Mouse (Mus musculus) liver, embryonic 15.5 days (tissue): ENCODE measurements around the gene Ttc29. TPM values are rescaled to one million over a fixed set of nuclear protein-coding genes. Genes with fewer than 3 reads are reported as not detected.

Source experiments
- ATAC-seq: fragments of 200-750 bp; cut with Nextera tagmentation; 2 replicates; pipeline ENCODE4 v1.8.0; 2017; ENCODE audit warnings: moderate number of reproducible peaks, mild to moderate bottlenecking, moderate library complexity; ENCODE audit not compliant: insufficient read depth
- H3K27ac ChIP-seq: fragments of 300-500 bp; sonication (generic); replicated peaks from 2 replicates; pipeline ENCODE4 v1.5.1; 2015; ENCODE audit warnings: mild to moderate bottlenecking, inconsistent platforms
- H3K27me3 ChIP-seq: fragments of 300-500 bp; sonication (generic); 2 replicates; pipeline ENCODE4 v1.6.1; 2015; ENCODE audit warnings: mild to moderate bottlenecking, inconsistent platforms
- H3K36me3 ChIP-seq: fragments of 300-500 bp; sonication (generic); replicated peaks from 2 replicates; pipeline ENCODE4 v1.6.1; 2015; ENCODE audit warnings: moderate library complexity, mild to moderate bottlenecking, inconsistent platforms
- H3K4me1 ChIP-seq: fragments of 300-500 bp; sonication (generic); replicated peaks from 2 replicates; pipeline ENCODE4 v1.6.1; 2015; ENCODE audit warnings: inconsistent platforms
- H3K4me2 ChIP-seq: fragments of 300-500 bp; sonication (generic); 2 replicates; pipeline ENCODE4 v1.6.1; 2015; ENCODE audit warnings: moderate library complexity, mild to moderate bottlenecking, inconsistent platforms
- H3K4me3 ChIP-seq: fragments of 300-500 bp; sonication (generic); replicated peaks from 2 replicates; pipeline ENCODE4 v1.5.1; 2015; ENCODE audit warnings: mild to moderate bottlenecking, inconsistent platforms
- H3K9ac ChIP-seq: fragments of 300-500 bp; sonication (generic); 2 replicates; pipeline ENCODE4 v1.6.1; 2015; ENCODE audit warnings: moderate library complexity, mild to moderate bottlenecking, inconsistent platforms
- H3K9me3 ChIP-seq: fragments of 300-500 bp; sonication (generic); replicated peaks from 2 replicates; pipeline ENCODE4 v1.6.1; 2016; ENCODE audit warnings: inconsistent platforms
- WGBS: fragments of 180-500 bp; shearing (Covaris S2); methylation state at CpG from one replicate; pipeline ENCODE4 v1.1.7; 2015; ENCODE audit warnings: mixed read lengths; ENCODE audit not compliant: insufficient replicate concordance; 5-methylcytosine and 5-hydroxymethylcytosine counted together
- polyA plus RNA-seq: library from polyadenylated mRNA; unstranded; fragments of >200 nt; fragmentation: Nextera tagmentation; extraction: Ambion mirVana; gene quantifications from 2 replicates; pipeline ENCODE4 v1.2.1, GENCODE M21; 2015

Gene Ttc29
- not detected in 2 replicates for polyA plus RNA-seq

DNA sequence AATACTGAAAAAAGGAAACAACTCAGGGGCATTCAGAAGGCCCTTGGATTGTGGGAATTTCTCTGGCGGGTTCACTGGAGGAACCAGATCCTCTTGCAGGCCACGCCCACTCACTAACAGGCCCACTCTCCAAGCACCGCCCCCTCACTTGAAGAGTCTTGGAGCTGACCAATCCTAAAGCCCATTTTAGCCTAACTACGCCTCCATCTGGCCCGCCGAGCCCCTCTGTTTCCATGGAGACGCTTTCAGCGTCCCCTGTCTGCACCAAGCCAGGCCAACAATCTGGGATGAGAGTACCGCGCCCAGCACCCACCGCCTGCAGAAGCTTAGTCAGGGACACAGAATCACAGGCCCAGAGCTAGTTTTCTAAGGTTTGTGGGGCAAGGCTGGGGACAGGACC lies at the start of gene Ttc29:
Ttc29 (plus strand) TSS at position 224 of the 400 bp plus-strand sequence.
- no peaks in the 10 kb centered on the region for H3K36me3 ChIP-seq
- H3K27me3 ChIP-seq = no peaks in the 10 kb centered on the region
- WGBS = 7% methylated on average over 11 of the region's 11 CpGs
- H3K9me3 ChIP-seq = no peaks in the 10 kb centered on the region
- H3K27ac ChIP-seq = no peak within 1 kb of the TSS
- H3K4me3 ChIP-seq = no peak within 1 kb of the TSS
- H3K9ac ChIP-seq = no peak within 1 kb of the TSS
- no peaks in the 10 kb centered on the region for H3K4me1 ChIP-seq
- ATAC-seq = no peak
- no peak within 1 kb of the TSS for H3K4me2 ChIP-seq

DNA sequence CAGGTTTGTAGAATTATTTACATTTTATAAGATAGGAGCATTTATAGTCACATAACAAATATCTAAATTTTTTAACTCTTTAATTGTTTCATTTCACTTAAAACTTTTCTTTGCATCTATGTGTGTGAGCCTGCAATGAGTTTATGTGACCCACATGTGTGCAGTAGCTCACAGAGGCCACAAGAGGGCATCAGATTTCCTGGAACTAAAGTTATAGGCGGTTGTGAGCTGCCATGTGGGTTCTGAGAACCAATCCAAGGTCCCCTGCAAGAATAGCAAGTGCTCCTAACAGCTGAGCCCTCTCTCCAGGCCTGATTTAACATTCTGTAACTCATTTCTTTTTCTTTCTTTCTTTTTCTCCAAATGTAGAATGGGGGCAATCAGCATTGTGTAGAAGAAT lies 41.7 kb upstream of the Ttc29 start:
- Histone ChIP-seq H3K9me3 (no peaks in the 10 kb centered on the region), H3K27ac (no peak overlapping the region), H3K36me3 (no peaks in the 10 kb centered on the region), H3K9ac (no peak overlapping the region), H3K4me3 (no peak overlapping the region), H3K4me1 (no peaks in the 10 kb centered on the region), H3K27me3 (no peaks in the 10 kb centered on the region), H3K4me2 (no peak overlapping the region)
- no peak for ATAC-seq
- 58% methylated on average over 1 of the region's 1 CpGs for WGBS

DNA sequence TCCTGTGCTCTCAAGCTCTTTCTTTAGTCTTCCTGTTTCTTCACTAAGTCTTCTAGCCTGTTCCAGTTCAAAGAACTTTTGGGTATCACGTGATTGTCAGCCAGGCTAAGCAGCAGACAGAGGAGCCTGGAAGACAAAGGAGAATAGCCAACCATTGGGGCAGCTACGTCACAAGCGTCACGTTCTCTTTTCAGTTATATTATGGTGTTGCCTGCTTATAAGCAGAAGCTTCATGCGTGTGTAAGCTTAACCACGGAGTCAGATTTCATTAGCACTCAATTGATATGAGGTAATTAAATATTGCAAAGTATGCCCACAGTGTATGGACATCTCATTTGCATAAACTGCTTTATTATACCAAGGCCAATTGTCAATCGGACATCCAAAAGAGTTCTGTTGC lies 30.4 kb upstream of the Ttc29 start:
- WGBS = 77% methylated on average over 7 of the region's 7 CpGs
- no peaks in the 10 kb centered on the region for H3K27me3 ChIP-seq
- ATAC-seq = no peak
- H3K36me3 ChIP-seq = no peaks in the 10 kb centered on the region
- no peak overlapping the region for H3K4me3 ChIP-seq
- no peak overlapping the region for H3K9ac ChIP-seq
- H3K27ac ChIP-seq = no peak overlapping the region
- no peaks in the 10 kb centered on the region for H3K9me3 ChIP-seq
- H3K4me1 ChIP-seq = no peaks in the 10 kb centered on the region
- no peak overlapping the region for H3K4me2 ChIP-seq

DNA sequence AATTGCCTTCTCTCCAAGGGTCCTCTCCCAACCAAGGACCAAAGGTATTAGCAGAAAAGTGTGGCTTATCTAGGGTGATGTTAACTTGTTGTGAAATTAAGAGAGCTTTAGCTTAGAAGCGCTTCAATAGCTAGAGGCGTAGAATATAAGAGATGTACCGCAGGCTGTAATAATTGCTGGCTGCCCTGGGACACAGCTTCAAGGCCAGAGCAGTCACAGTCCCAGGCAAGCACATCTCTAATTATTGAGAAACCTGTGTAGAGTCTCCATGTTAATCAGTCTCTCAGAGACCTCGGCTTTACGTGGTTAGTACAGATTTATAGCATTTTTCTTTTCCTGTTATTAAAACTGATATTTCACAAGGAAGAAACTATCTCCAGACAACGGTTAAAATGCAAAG lies 29.7 kb upstream of the Ttc29 start:
- no peaks in the 10 kb centered on the region for H3K27me3 ChIP-seq
- no peak overlapping the region for H3K27ac ChIP-seq
- no peaks in the 10 kb centered on the region for H3K9me3 ChIP-seq
- no peaks in the 10 kb centered on the region for H3K36me3 ChIP-seq
- no peak overlapping the region for H3K9ac ChIP-seq
- no peak overlapping the region for H3K4me3 ChIP-seq
- no peak for ATAC-seq
- H3K4me2 ChIP-seq = no peak overlapping the region
- WGBS = 70% methylated on average over 6 of the region's 6 CpGs
- no peaks in the 10 kb centered on the region for H3K4me1 ChIP-seq

DNA sequence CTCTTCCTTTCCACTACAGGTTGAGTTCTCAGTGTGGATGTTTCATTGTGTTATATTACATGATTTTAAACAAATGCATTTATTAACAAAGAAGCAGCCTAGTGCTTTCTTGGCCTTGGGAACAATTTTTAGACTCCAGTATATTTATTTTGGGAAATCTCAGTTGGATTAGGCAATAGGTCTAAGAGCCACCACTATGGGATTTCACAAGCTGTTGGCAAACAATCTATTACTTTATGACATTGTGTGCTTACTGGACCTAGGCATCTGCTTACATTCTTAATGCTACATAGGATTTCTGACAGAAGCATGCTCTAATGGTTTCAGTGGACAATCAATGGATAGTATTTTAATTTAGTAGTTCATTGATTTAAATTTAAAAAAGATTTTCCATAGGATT lies 26.0 kb upstream of the Ttc29 start:
- Histone ChIP-seq H3K4me3 (no peak overlapping the region), H3K27ac (no peak overlapping the region), H3K4me1 (no peaks in the 10 kb centered on the region), H3K9me3 (no peaks in the 10 kb centered on the region), H3K27me3 (no peaks in the 10 kb centered on the region), H3K9ac (no peak overlapping the region), H3K4me2 (no peak overlapping the region), H3K36me3 (no peaks in the 10 kb centered on the region)
- no peak for ATAC-seq

DNA sequence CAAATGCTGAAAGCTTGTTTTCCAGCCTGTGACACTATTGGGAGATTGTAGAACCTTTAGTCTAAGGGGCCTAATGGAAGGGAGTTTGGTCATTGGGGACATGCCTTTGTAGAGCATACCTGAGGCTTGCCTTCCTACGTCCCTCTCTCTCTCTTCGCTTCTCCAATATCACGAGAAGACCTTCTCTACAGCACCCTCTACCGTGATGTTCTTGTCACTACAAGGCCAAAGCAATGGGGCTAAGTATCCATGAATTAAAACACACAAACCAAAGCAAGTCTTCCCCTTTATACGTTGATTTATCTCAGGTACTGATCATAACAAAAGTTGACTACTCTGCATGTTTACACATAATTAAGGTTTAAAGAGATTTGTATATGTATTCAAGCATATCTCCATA lies 8.9 kb upstream of the Ttc29 start:
- WGBS = 22% methylated on average over 5 of the region's 5 CpGs
- H3K9me3 ChIP-seq = no peaks in the 10 kb centered on the region
- no peak for ATAC-seq

DNA sequence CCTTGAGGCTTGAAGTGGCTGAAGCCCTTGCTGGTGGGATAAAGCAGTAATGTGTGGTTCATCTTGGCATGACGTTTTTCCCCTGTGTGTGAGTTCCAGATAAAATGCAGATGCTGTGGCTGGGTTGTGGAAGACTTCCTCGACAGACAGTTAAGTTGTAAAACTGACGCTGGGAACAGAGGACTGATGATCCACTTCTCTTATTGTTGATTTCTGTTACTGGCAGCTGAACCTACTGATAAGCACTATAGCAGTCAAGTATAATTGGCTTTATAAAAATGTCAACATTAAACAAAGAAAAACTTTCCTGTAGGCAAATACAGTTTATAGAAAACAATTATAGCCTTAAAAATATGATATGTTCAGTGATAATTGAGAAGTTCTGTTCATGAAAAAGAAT lies 2.7 kb upstream of the Ttc29 start:
- 12% methylated on average over 3 of the region's 3 CpGs for WGBS
- Histone ChIP-seq H3K4me1 (no peaks in the 10 kb centered on the region), H3K27me3 (no peaks in the 10 kb centered on the region), H3K27ac (no peak overlapping the region), H3K9me3 (no peaks in the 10 kb centered on the region), H3K9ac (no peak overlapping the region), H3K4me3 (no peak overlapping the region), H3K36me3 (no peaks in the 10 kb centered on the region), H3K4me2 (no peak overlapping the region)
- no peak for ATAC-seq

More for the DNA sequence above, 8.9 kb upstream of the Ttc29 start:
- H3K9ac ChIP-seq = no peak overlapping the region
- no peak overlapping the region for H3K4me2 ChIP-seq
- H3K4me3 ChIP-seq = no peak overlapping the region
- H3K27ac ChIP-seq = no peak overlapping the region
- H3K36me3 ChIP-seq = no peaks in the 10 kb centered on the region
- no peaks in the 10 kb centered on the region for H3K4me1 ChIP-seq
- no peaks in the 10 kb centered on the region for H3K27me3 ChIP-seq

DNA sequence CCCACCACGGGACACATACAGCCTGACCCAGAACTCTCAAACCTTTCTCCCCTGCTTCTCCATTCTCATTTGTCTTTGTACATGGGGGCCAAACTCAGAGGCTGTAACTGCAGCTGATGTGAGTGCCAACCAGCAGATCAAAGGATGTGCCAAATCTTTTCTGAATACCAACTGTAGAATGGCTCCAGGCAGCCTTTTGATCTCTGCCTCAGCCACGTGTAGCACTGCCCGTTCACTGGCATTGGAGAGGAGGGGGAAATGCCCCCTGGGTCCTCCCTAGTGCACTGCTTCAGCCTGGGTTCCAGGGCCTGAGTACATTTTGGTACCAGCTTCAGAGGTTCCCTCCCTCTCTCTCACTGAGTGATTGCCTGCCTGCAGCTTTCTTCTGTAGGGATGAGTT lies 1.5 kb downstream of the Ttc29 start:
- no peak overlapping the region for H3K4me3 ChIP-seq
- WGBS = 39% methylated on average over 3 of the region's 3 CpGs
- no peak overlapping the region for H3K9ac ChIP-seq
- H3K4me1 ChIP-seq = no peaks in the 10 kb centered on the region
- no peak for ATAC-seq
- H3K9me3 ChIP-seq = no peaks in the 10 kb centered on the region
- H3K27ac ChIP-seq = no peak overlapping the region
- no peaks in the 10 kb centered on the region for H3K27me3 ChIP-seq
- H3K4me2 ChIP-seq = no peak overlapping the region
- no peaks in the 10 kb centered on the region for H3K36me3 ChIP-seq

DNA sequence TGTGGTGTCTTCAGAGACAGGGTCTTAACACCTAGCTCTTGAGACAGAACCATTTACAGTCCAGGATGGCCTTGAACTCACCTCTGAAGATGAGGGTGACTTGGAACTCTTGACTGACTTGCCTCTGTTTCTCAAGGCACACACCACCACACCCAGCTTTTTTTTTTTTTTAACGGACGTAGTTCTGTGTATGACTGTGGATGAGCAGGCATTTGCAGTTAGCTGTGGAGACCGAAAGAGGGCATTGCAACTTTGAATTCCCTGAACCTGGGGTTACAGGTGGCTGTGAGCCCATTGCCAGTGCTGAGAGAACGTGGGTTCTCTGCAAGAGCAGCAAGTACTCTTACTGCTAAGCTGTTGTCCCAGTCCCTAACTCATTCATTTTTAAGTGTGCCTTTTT lies 13.0 kb downstream of the Ttc29 start:
- ATAC-seq = no peak
- H3K27me3 ChIP-seq = no peaks in the 10 kb centered on the region
- no peaks in the 10 kb centered on the region for H3K4me1 ChIP-seq
- H3K4me2 ChIP-seq = no peak overlapping the region
- no peaks in the 10 kb centered on the region for H3K9me3 ChIP-seq
- H3K4me3 ChIP-seq = no peak overlapping the region
- no peaks in the 10 kb centered on the region for H3K36me3 ChIP-seq
- H3K27ac ChIP-seq = no peak overlapping the region
- no peak overlapping the region for H3K9ac ChIP-seq
- WGBS = 61% methylated on average over 4 of the region's 4 CpGs

DNA sequence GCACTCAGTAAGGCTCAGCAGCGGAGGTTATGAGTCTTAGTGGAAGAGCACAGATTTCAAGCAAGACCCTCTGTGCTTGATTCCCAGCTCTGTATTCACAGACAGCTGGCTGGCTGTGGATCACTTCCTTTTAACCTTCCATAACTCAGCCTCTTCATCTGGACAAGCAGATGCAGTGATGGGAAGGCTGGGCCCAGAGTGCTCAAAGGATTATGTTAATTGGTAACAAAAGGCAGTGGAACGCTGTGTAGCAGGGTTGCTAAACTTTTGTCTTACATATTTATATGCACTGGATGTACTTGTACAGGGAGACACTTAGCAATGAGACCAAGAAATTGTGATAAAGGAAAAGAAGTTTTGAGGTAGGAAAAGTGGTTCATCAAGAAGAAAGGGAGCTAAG lies 17.6 kb downstream of the Ttc29 start:
- Histone ChIP-seq H3K4me3 (no peak overlapping the region), H3K4me2 (no peak overlapping the region), H3K9me3 (no peaks in the 10 kb centered on the region), H3K9ac (no peak overlapping the region), H3K4me1 (no peaks in the 10 kb centered on the region), H3K27ac (no peak overlapping the region), H3K36me3 (no peaks in the 10 kb centered on the region), H3K27me3 (no peaks in the 10 kb centered on the region)
- WGBS = 63% methylated on average over 2 of the region's 2 CpGs
- ATAC-seq = no peak

DNA sequence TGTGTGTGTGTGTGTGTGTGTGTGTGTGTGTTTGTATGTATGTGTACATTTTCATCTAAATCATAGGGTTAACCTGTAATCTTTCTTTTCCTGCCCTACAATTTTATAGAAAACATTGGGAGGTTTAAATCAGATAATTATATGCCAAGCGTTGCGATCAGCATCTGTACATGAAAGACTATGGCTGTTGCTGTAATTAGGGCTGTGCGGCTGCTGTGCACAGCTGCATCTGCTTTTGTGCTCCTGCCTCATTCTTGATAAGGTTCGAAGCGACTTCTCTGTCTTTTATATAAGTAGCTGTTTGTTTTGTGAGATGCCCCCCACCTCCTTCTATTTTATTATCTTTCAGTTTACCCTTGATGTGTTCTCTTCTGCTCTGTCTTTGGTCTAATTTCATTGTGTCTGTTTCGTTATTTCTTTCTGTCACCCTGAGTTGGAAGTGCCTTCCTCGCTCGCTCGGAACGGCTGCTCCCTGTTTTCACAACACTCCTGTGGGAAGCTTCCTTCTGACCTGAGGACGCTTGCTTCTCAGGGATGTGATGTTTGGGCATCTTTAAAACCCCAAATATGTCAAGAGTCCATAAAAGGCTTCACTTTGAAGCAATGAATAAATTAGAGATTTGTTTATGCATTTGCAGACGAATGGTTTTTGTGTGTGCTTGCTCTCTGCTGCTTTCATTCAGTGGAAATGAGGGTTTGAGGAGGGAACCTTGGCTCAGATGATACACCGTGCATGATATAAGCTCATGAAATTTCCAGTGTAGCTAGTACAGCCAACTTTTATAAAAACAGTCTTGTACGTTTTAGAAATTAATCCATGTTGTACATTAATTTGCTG lies 20.0 kb downstream of the Ttc29 start:
- Histone ChIP-seq H3K9ac (no peak overlapping the region), H3K9me3 (no peaks in the 10 kb centered on the region), H3K27me3 (no peaks in the 10 kb centered on the region), H3K36me3 (no peaks in the 10 kb centered on the region), H3K4me3 (no peak overlapping the region), H3K4me1 (no peaks in the 10 kb centered on the region), H3K27ac (no peak overlapping the region), H3K4me2 (no peak overlapping the region)
- no peak for ATAC-seq
- WGBS = 43% methylated on average over 14 of the region's 14 CpGs

DNA sequence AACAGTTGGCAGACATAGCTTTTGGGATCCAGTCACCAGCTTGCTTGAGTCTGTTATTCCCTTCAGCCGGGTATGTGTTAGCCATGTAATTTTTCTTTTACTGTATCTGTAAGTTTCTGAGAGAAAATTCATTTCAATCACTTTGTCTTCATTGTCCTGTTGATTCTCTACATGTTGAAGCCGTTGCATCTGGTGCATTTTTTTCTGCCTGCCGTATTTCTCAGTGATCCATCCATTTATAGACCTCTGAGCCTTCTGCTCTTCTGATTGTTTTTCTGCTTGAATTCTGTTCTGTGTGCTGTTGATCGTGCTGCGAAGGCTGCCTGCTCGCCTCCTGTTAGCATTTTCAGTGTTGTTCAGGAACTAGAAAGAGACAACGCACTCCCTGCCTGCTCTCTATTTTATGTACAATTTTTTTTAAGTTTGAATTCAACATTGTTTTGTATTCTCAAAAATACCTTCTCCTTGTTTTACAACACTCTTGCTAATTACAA lies 20.7 kb downstream of the Ttc29 start:
- ATAC-seq = no peak
- no peak overlapping the region for H3K9ac ChIP-seq
- no peak overlapping the region for H3K4me3 ChIP-seq
- no peaks in the 10 kb centered on the region for H3K36me3 ChIP-seq
- no peaks in the 10 kb centered on the region for H3K4me1 ChIP-seq
- H3K4me2 ChIP-seq = no peak overlapping the region
- no peaks in the 10 kb centered on the region for H3K27me3 ChIP-seq
- WGBS = 64% methylated on average over 7 of the region's 7 CpGs
- no peaks in the 10 kb centered on the region for H3K9me3 ChIP-seq
- no peak overlapping the region for H3K27ac ChIP-seq
